Comparison of ENCODE assay signal across 42 mouse cellular contexts in genomic region chr15:60925686-60926085, GRCm38 (mm10). TPM values are rescaled to one million over a fixed set of nuclear protein-coding genes. Genes with fewer than 3 reads are reported as not detected.
DNase-seq lines count a peak whose midpoint lies in the region; ATAC-seq lines count a peak whose summit lies in the region.
"Had no signal": no experiment of that assay in that cellular context is flagged by ENCODE, and none has a peak within 500 bp of the region (broad histone marks: within the 10 kb centered on the region; RNA-seq: fewer than 3 reads in every experiment).

No protein-coding gene starts in this region.

- peak; percentile 14 for DNase-seq in adrenal gland, postnatal 14 days
- no peak for DNase-seq in adrenal gland, postnatal 25 days
- peak; percentile 31 for DNase-seq in heart, adult 8-10 months (ENCODE audit: low spot score)
- no peak for DNase-seq in heart, postnatal 25 days (ENCODE audit: low spot score)
- DNase-seq in lung, postnatal 25 days (ENCODE audit: low spot score): peak; percentile 18
- DNase-seq in lung, postnatal 14 days: no peak
- DNase-seq in embryonic facial prominence, embryonic 14.5 days (ENCODE audit: low spot score): peak; percentile 6
- DNase-seq in hindbrain, embryonic 11.5 days (ENCODE audit: low spot score): no peak
- DNase-seq: adrenal gland, adult 2 months; cerebellum, adult 11-12 months; cerebellum, postnatal 10 days; forebrain, postnatal 0 days; gastrocnemius, postnatal 10 days; kidney, adult 9 months; kidney, postnatal 10 days; layer of hippocampus, adult 9-11 months; lung, postnatal 10 days; retina, postnatal 1 day; right cerebral cortex, postnatal 14 days; thymus, postnatal 4 days had no signal

- H3K4me2 ChIP-seq in embryonic facial prominence, embryonic 14.5 days (ENCODE audit: low read depth, low read length): no peak overlapping the region
- H3K4me2 ChIP-seq in hindbrain, embryonic 11.5 days (replicated peaks; ENCODE audit: low read depth, low read length): no peak overlapping the region
- H3K4me2 ChIP-seq: hindbrain, embryonic 14.5 days; limb, embryonic 15.5 days; liver, embryonic 15.5 days; midbrain, embryonic 13.5 days had no signal

- no peak overlapping the region for H3K9ac ChIP-seq in embryonic facial prominence, embryonic 14.5 days (ENCODE audit: low read depth, low read length)
- no peak overlapping the region for H3K9ac ChIP-seq in hindbrain, embryonic 11.5 days (ENCODE audit: low read depth, low read length)
- H3K9ac ChIP-seq: forebrain, postnatal 0 days; hindbrain, embryonic 14.5 days; limb, embryonic 15.5 days; liver, embryonic 15.5 days; midbrain, embryonic 13.5 days had no signal

- H3K27ac ChIP-seq in embryonic facial prominence, embryonic 14.5 days (replicated peaks; ENCODE audit: low read depth, low read length): no peak overlapping the region
- no peak overlapping the region for H3K27ac ChIP-seq in hindbrain, embryonic 11.5 days (ENCODE audit: low read depth, low read length)
- H3K27ac ChIP-seq: forebrain, embryonic 10.5 days; hindbrain, embryonic 14.5 days; limb, embryonic 10.5 days; limb, embryonic 15.5 days; liver, embryonic 15.5 days; midbrain, embryonic 13.5 days had no signal

- H3K27me3 ChIP-seq in embryonic facial prominence, embryonic 14.5 days (replicated peaks; ENCODE audit: control insufficient read depth, insufficient read depth, low read length): no peaks in the 10 kb centered on the region
- H3K27me3 ChIP-seq in hindbrain, embryonic 11.5 days (ENCODE audit: control insufficient read depth, insufficient read depth, low read length): no peaks in the 10 kb centered on the region
- H3K27me3 ChIP-seq: CH12.LX; limb, embryonic 15.5 days; liver, embryonic 15.5 days; megakaryocyte, embryonic 14.5 days; midbrain, embryonic 13.5 days had no signal

- 53% methylated on average over 4 of the region's 4 CpGs for WGBS in embryonic facial prominence, embryonic 14.5 days
- WGBS in hindbrain, embryonic 11.5 days: 82% methylated on average over 4 of the region's 4 CpGs

- no peaks in the 10 kb centered on the region for H3K9me3 ChIP-seq in embryonic facial prominence, embryonic 14.5 days (ENCODE audit: control insufficient read depth, low read length)
- no peaks in the 10 kb centered on the region for H3K9me3 ChIP-seq in hindbrain, embryonic 11.5 days (ENCODE audit: control insufficient read depth, low read length)
- H3K9me3 ChIP-seq: forebrain, embryonic 10.5 days; limb, embryonic 10.5 days; limb, embryonic 15.5 days; liver, embryonic 15.5 days; megakaryocyte, embryonic 14.5 days; midbrain, embryonic 13.5 days had no signal

- no peaks in the 10 kb centered on the region for H3K4me1 ChIP-seq in embryonic facial prominence, embryonic 14.5 days (ENCODE audit: control insufficient read depth, insufficient read depth, low read length)
- no peaks in the 10 kb centered on the region for H3K4me1 ChIP-seq in hindbrain, embryonic 11.5 days (replicated peaks; ENCODE audit: control insufficient read depth, insufficient read depth, low read length)
- H3K4me1 ChIP-seq: forebrain, embryonic 10.5 days; limb, embryonic 10.5 days; limb, embryonic 15.5 days; liver, embryonic 15.5 days; megakaryocyte, embryonic 14.5 days; midbrain, embryonic 13.5 days had no signal

- H3K4me3 ChIP-seq in embryonic facial prominence, embryonic 14.5 days (ENCODE audit: low read depth, low read length): no peak overlapping the region
- H3K4me3 ChIP-seq in hindbrain, embryonic 11.5 days (ENCODE audit: low read depth, low read length): no peak overlapping the region
- H3K4me3 ChIP-seq: forebrain, embryonic 10.5 days; limb, embryonic 10.5 days; limb, embryonic 15.5 days; liver, embryonic 15.5 days; megakaryocyte, embryonic 14.5 days; midbrain, embryonic 13.5 days had no signal

- no peaks in the 10 kb centered on the region for H3K36me3 ChIP-seq in embryonic facial prominence, embryonic 14.5 days (ENCODE audit: control insufficient read depth, insufficient read depth, low read length)
- no peaks in the 10 kb centered on the region for H3K36me3 ChIP-seq in hindbrain, embryonic 11.5 days (ENCODE audit: control insufficient read depth, insufficient read depth, low read length)
- H3K36me3 ChIP-seq: forebrain, embryonic 10.5 days; limb, embryonic 10.5 days; limb, embryonic 15.5 days; liver, embryonic 15.5 days; midbrain, embryonic 13.5 days had no signal

- intact Hi-C loops in heart, postnatal 25 days (cut with DNase I): no loop called here

- no peak for ATAC-seq in embryonic facial prominence, embryonic 14.5 days (ENCODE audit: low read depth)
- no peak for ATAC-seq in hindbrain, embryonic 11.5 days (ENCODE audit: low FRiP score)
- ATAC-seq: activated CD4-positive, CD25-positive, alpha-beta regulatory T cell, adult 4 months; forebrain, postnatal 0 days; intestine, postnatal 0 days; midbrain, embryonic 13.5 days had no signal

RNA-seq across cellular contexts. Expression of gene A1bg, which starts 2.9 kb away (rescaled TPM):
- 0.48 TPM in 1 of 2 replicates, not detected in the other for total RNA-seq in adrenal gland, postnatal 14 days (2021)
- 0.86 TPM in 1 of 2 replicates, not detected in the other for total RNA-seq in adrenal gland, postnatal 25 days (2021)
- not detected for total RNA-seq in heart, adult 8-10 months (2022)
- not detected for total RNA-seq in heart, postnatal 25 days (2021)
- not detected in 2 replicates for polyA plus RNA-seq in embryonic facial prominence, embryonic 14.5 days (2014; fragmentation: Nextera tagmentation; extraction: Ambion mirVana)
- polyA plus RNA-seq in hindbrain, embryonic 11.5 days (2014; fragmentation: Nextera tagmentation; extraction: Ambion mirVana): 0.09 TPM in 1 of 2 replicates, not detected in the other
- total RNA-seq: CH12.LX; ES-E14; forebrain, postnatal 0 days; gastrocnemius, postnatal 10 days; granulocyte monocyte progenitor cell, adult 5-6 weeks; heart, postnatal 36 days; left cerebral cortex, postnatal 10 days; monocyte, adult 5-6 weeks had no signal
- polyA plus RNA-seq: activated CD4-positive, CD25-positive, alpha-beta regulatory T cell, adult 4 months; C2C12; cortical plate, adult 2 months; forebrain, embryonic 10.5 days; forebrain, postnatal 0 days; heart, embryonic 14.5 days; hindbrain, embryonic 14.5 days; intestine, postnatal 0 days; limb, embryonic 10.5 days; limb, embryonic 15.5 days; liver, embryonic 15.5 days; midbrain, embryonic 13.5 days; neural tube, embryonic 14.5 days; small intestine, adult 2 months; stomach, embryonic 14.5 days; testis, adult 2 months had no signal

Comparison
In these comparisons a context has a peak if more than half of its experiments do, and no peak if none do; other contexts are left out.
1. DNase-seq: peak in adrenal gland, postnatal 14 days (single experiment), heart, adult 8-10 months (single experiment), lung, postnatal 25 days (single experiment) and embryonic facial prominence, embryonic 14.5 days (single experiment); none in adrenal gland, postnatal 25 days (single experiment), heart, postnatal 25 days (single experiment), lung, postnatal 14 days (single experiment) and hindbrain, embryonic 11.5 days (single experiment).